Mouse (Mus musculus): ENCODE results near the gene Gm2174. TPM values are rescaled to one million over a fixed set of nuclear protein-coding genes. Genes with fewer than 3 reads are reported as not detected.
A peak's percentile ranks its signal among the peaks of the same experiment; 100 is the strongest.

Gene Gm2174
- polyA plus RNA-seq, 1 experiment from 2014 or later: 2.5 TPM

DNA sequence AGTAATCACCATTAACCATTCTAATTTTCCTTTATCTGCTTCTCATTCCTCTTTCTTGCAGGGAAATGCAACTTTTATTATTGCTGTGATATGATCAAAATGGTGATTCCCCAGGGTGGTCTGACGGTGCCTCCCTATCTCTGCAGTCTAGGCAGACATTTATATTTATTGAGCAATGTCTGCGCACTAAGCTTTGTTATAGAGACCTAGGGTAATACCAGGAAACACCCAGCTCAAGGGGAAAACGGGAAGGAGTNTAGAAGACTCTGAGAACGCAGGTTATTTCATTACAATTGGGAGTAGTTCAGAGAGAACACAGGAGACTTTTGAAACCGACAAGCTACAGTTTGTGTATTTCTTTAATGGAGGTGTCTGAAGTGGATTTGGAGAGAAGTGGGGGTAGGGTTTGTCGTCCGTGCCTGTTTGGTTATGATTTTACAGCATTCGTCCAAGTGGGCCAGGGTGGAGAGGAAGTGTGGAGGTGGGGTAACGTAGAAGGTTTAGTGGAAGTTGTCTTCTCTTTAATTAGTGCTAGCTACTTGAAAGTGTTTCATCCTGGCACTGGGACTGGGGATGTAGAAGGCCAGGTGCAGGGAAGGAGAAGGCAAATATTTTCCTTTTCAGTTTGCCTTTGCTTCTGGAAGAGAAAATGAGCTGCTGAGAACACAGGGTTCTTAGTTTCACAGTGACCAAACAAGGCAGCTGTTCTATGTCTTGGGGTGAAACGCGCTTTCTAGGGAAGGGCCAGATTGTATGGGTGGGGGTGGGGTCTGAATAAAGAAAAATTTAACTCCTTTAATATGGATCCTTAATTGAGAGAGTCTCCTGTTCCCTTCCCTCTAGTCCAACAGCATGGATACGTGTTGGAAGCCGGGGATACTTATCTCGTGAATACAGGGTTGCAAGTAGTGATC lies 14.5 kb downstream of the Gm2174 start:
- TF ChIP-seq CTCF (IDR thresholded peaks at IDR 0.05; ENCODE audit: low read depth): no peak
- Histone ChIP-seq H3K4me3 (replicated peaks; ENCODE audit: low read depth, low read length) (no peak overlapping the region), H3K4me1 (replicated peaks; ENCODE audit: insufficient read depth, low read length) (no peaks in the 10 kb centered on the region), H3K9ac (ENCODE audit: low read depth, low read length) (no peak overlapping the region), H3K4me2 (ENCODE audit: low read length) (peak overlapping the region; percentile 32; the same call in 1 of the 2 replicates), H3K27ac (peak overlapping the region; percentile 50; the same call in 1 of the 2 replicates), H3K27me3 (ENCODE audit: insufficient read depth, low read length) (no peaks in the 10 kb centered on the region), H3K9me3 (replicated peaks; ENCODE audit: low read length) (no peaks in the 10 kb centered on the region), H3K36me3 (ENCODE audit: insufficient read depth, low read length) (no peaks in the 10 kb centered on the region)
- DNase-seq (ENCODE audit: low spot score) (peak; percentile 29), ATAC-seq (replicated peaks; ENCODE audit: low FRiP score, low read depth) (no peak; the same call in 1 of the 2 replicates)
- 45% methylated on average over 14 of the region's 14 CpGs for WGBS

DNA sequence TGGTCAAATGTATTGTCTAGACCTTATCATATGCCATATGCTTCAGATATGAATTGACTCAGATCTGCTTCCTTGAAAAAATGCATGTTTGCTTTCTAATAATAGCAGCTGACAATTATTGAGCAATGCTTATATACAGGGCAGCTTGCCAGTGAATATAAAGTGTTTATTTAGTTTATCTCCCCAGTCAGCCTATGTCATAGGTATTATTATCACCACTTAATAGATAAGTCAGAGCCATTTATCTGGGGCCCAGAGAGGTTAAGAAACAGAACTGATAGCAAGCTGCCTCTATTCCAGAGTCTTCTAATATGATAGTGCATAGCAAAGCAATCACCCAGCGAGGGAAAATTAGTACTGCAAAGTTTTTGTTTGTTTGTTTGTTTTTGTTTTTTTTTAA lies 17.1 kb downstream of the Gm2174 start:
- no peak overlapping the region for H3K9ac ChIP-seq (ENCODE audit: low read depth, low read length)
- H3K4me3 ChIP-seq (replicated peaks; ENCODE audit: low read depth, low read length): no peak overlapping the region
- H3K27ac ChIP-seq: no peak overlapping the region
- H3K4me2 ChIP-seq (ENCODE audit: low read length): no peak overlapping the region
- H3K27me3 ChIP-seq (ENCODE audit: insufficient read depth, low read length): no peaks in the 10 kb centered on the region
- no peaks in the 10 kb centered on the region for H3K9me3 ChIP-seq (replicated peaks; ENCODE audit: low read length)
- H3K36me3 ChIP-seq (ENCODE audit: insufficient read depth, low read length): no peaks in the 10 kb centered on the region
- H3K4me1 ChIP-seq (replicated peaks; ENCODE audit: insufficient read depth, low read length): no peaks in the 10 kb centered on the region
- no peak for DNase-seq (ENCODE audit: low spot score)
- TF ChIP-seq CTCF (IDR thresholded peaks at IDR 0.05; ENCODE audit: low read depth): no peak
- ATAC-seq (replicated peaks; ENCODE audit: low FRiP score, low read depth): no peak
- WGBS: 87% methylated on average over 1 of the region's 1 CpGs

DNA sequence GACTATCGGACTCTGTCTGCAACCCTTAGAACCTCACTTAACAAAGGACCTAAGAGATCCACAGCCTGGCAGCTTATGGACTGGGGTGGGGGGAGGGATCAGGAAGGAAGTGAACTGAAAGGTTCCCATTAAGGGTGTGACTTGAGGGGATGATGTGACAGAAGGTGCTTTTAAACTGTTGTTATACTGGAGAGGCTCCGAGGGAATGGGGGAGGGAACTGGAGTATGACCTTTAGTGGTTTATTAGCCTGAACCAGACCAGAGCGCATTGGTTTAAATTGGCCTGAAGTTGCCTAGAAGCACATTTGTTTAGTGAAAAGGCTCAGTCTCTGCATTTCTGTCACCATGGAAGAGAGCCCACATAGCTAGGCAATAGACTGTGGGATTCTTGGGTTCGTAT lies 19.9 kb downstream of the Gm2174 start:
- Histone ChIP-seq H3K9ac (ENCODE audit: low read depth, low read length) (no peak overlapping the region), H3K27ac (peak overlapping the region; percentile 65), H3K27me3 (ENCODE audit: insufficient read depth, low read length) (no peaks in the 10 kb centered on the region), H3K36me3 (ENCODE audit: insufficient read depth, low read length) (no peaks in the 10 kb centered on the region), H3K4me3 (replicated peaks; ENCODE audit: low read depth, low read length) (no peak overlapping the region), H3K9me3 (replicated peaks; ENCODE audit: low read length) (no peaks in the 10 kb centered on the region), H3K4me2 (ENCODE audit: low read length) (no peak overlapping the region), H3K4me1 (replicated peaks; ENCODE audit: insufficient read depth, low read length) (no peaks in the 10 kb centered on the region)
- 56% methylated on average over 4 of the region's 4 CpGs for WGBS
- DNase-seq (ENCODE audit: low spot score) (peak; percentile 66), ATAC-seq (replicated peaks; ENCODE audit: low FRiP score, low read depth) (peak; percentile 77)
- TF ChIP-seq CTCF (IDR thresholded peaks at IDR 0.05; ENCODE audit: low read depth): no peak

DNA sequence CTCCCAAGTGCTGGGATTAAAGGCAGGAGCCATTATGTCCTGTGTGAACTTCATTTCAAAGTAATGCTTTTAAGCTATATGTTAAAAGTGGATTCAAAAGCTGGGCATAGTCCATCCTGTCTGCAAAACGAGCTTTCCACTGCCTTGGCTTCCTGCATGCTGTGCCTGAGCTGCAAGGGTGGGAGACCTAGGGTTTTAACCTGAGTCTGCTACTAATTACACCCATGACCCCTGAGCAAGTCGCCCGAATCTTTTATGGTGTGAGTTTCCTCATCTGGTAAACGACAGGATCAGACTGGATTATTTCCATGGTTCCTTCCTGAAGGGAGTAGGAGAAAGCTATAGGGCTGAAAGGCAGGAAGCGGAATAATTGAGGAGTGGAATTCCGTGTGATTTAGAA lies 20.7 kb downstream of the Gm2174 start:
- DNase-seq (ENCODE audit: low spot score) (peak; percentile 46), ATAC-seq (replicated peaks; ENCODE audit: low FRiP score, low read depth) (peak; percentile 54)
- no peaks in the 10 kb centered on the region for H3K9me3 ChIP-seq (replicated peaks; ENCODE audit: low read length)

DNA sequence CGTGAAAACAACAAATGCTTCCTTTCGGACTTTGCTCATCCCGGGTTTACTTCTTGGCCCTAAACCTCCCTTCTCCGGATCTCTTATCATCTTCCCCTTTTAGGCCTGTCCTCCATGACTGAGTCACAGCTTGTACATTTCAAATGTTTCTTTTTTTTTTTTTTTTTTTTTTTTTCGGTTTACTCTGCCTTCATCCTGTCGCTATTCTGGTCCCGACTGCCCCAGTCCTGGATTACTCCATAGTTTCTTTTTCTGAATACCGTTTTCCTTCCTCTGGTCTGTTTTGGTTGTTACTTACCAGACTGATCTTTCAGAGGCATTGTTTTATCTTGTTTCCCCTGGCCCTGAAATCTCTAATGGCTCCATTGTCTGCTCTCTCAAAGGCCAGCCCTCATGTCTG lies 26.3 kb downstream of the Gm2174 start:
- no peak overlapping the region for H3K9ac ChIP-seq (ENCODE audit: low read depth, low read length)
- peak overlapping the region; percentile 8; the same call in 1 of the 2 replicates for H3K27ac ChIP-seq
- no peaks in the 10 kb centered on the region for H3K36me3 ChIP-seq (ENCODE audit: insufficient read depth, low read length)
- H3K4me3 ChIP-seq (replicated peaks; ENCODE audit: low read depth, low read length): no peak overlapping the region
- H3K4me1 ChIP-seq (replicated peaks; ENCODE audit: insufficient read depth, low read length): no peaks in the 10 kb centered on the region
- no peaks in the 10 kb centered on the region for H3K27me3 ChIP-seq (ENCODE audit: insufficient read depth, low read length)
- no peak overlapping the region for H3K4me2 ChIP-seq (ENCODE audit: low read length)
- no peak for TF ChIP-seq CTCF (IDR thresholded peaks at IDR 0.05; ENCODE audit: low read depth)
- DNase-seq (ENCODE audit: low spot score): no peak
- no peaks in the 10 kb centered on the region for H3K9me3 ChIP-seq (replicated peaks; ENCODE audit: low read length)
- 59% methylated on average over 8 of the region's 8 CpGs for WGBS
- ATAC-seq (replicated peaks; ENCODE audit: low FRiP score, low read depth): no peak

More for the DNA sequence above, 20.7 kb downstream of the Gm2174 start:
- WGBS: 39% methylated on average over 6 of the region's 6 CpGs
- H3K27ac ChIP-seq: peak overlapping the region; percentile 65
- no peak overlapping the region for H3K4me2 ChIP-seq (ENCODE audit: low read length)
- no peaks in the 10 kb centered on the region for H3K36me3 ChIP-seq (ENCODE audit: insufficient read depth, low read length)
- no peaks in the 10 kb centered on the region for H3K27me3 ChIP-seq (ENCODE audit: insufficient read depth, low read length)
- no peak overlapping the region for H3K9ac ChIP-seq (ENCODE audit: low read depth, low read length)
- H3K4me1 ChIP-seq (replicated peaks; ENCODE audit: insufficient read depth, low read length): no peaks in the 10 kb centered on the region
- H3K4me3 ChIP-seq (replicated peaks; ENCODE audit: low read depth, low read length): no peak overlapping the region
- TF ChIP-seq CTCF (IDR thresholded peaks at IDR 0.05; ENCODE audit: low read depth): no peak

DNA sequence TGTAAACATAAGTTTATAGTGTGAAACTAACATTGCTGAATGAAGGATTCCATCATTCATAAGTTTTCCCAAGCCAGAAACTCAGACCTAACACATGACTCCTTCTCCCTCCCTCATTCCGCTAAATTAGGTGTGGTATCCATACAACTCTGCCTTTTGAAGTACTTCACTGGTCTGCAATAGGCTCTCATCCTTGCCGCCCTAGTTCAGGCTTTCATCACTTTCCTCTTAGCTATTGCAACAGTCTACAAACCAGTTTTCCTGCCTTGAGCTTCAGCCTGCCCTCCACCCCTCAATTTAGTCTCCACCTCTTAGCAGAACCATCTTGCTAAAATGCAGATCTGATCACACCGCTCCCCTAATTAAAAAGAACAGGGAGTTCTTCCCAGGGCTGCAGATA lies 29.8 kb downstream of the Gm2174 start:
- Histone ChIP-seq H3K4me2 (ENCODE audit: low read length) (no peak overlapping the region), H3K9me3 (replicated peaks; ENCODE audit: low read length) (no peaks in the 10 kb centered on the region), H3K36me3 (ENCODE audit: insufficient read depth, low read length) (no peaks in the 10 kb centered on the region), H3K9ac (ENCODE audit: low read depth, low read length) (no peak overlapping the region), H3K27ac (no peak overlapping the region), H3K4me1 (replicated peaks; ENCODE audit: insufficient read depth, low read length) (no peaks in the 10 kb centered on the region), H3K4me3 (replicated peaks; ENCODE audit: low read depth, low read length) (no peak overlapping the region), H3K27me3 (ENCODE audit: insufficient read depth, low read length) (no peaks in the 10 kb centered on the region)
- 82% methylated on average over 3 of the region's 3 CpGs for WGBS
- ATAC-seq (replicated peaks; ENCODE audit: low FRiP score, low read depth) (no peak), DNase-seq (ENCODE audit: low spot score) (no peak)
- no peak for TF ChIP-seq CTCF (IDR thresholded peaks at IDR 0.05; ENCODE audit: low read depth)
